Mouse (Mus musculus) T-helper 1 cell (primary cell): Measurements from ENCODE around the gene Ralgps2.

Source experiments
- in situ Hi-C: fragments of 300-600 bp; cut with MboI, MseI; formaldehyde crosslinking; loops from one replicate; pipeline ENCODE4 v1.15.1; 2025; ENCODE audit warnings: high pct_unique_total_duplicates

Ralgps2 gene

DNA sequence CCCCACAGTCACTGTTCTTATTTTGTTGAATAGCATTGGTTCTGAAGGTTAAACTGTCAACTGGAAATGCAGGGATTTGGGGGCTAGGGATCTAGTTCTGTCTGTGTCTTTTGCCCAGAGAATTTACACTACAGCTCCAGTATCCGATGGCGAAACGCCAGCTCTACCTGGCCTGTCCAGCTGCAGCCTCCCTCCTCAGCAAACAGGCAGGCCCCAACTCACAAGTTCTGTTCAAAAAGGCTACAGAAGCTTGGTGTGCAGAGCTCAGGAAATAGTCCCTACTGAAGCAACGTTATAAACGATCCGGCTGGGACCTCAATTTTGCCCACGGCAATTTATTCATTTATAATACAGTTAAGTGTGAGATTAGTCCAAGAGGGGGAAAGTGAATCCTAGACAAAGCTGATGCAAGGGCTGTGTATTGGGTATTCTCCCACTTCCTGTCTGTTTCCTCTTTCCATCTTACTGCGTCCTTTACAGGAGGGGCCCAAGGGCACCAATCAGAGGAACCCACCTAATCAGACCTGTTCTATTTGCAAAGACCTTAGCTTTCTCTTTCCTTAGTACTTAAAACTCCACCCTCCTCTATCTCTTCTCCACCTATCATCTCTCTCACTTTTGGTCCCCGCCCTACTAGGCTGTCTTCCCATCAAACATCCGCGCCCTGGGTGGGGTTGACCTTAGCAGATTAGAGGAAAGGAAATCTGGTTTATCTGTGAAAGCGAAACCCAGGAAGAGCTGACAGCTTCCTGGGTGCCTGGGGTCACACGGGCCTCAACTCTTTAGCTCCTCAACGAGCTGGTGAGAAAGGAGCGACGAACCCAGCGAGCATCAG, 16.7 kb upstream of the Ralgps2 start:
- in situ Hi-C loops, result no loop called here

DNA sequence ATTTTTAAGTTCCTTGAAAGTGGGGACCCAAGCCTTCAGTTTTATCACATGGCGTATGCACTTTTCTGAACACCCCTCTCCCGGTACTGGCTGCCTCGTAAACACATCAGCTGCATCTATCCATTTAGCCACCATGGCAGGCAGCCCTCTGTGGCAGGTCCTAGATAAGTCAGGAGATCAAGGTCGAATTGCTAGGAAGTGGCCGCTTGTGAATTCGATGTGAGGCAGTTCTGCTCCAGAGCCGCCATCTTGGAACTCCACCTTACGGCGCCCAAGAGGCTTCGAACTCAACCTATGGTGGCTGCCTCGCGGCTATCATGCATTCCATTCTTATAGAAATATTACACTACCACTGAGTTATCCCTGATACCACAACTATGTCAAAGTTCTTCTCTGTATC, 14.8 kb upstream of the Ralgps2 start:
- in situ Hi-C loops, result no loop called here

DNA sequence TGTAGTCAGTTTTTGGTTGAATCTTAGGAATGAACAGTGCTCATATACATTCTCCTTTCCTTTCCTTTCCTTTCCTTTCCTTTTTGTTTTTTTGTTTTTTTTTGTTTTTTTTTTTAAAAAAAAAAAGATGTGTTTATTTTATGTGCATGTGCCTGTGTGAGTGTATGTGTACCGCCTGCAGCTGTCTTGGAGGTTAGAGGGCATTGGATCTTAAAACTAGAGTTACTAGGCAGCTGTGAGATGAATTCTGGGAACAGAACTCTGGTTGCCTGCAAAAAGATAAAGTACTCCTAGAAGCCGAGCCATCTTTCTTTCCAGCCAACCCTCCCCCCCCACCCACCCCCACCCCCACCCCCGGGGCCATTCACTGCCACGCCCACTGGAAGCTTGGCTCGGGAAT, 10.9 kb upstream of the Ralgps2 start:
- in situ Hi-C loops, result no loop called here

DNA sequence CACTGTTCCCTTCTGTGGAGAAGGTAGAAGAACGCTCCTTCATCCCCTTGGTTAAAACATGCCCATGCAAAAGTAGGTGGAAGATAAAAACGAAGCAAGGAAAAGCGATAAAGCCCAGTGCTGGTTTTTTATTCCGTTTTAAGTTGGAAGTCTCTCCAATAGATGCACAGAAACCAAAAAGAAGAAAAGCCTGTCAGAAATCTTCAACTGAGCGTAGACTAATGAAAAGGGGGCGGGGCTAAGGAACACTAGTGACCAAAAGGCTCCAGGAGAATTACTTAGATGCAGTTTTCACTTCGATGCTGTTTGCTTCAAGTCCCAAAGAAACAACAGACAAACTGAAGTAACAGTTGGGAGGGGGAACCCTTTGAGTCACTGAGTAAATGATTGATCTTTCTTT, 1.2 kb upstream of the Ralgps2 start:
- in situ Hi-C loops, result no loop called here

DNA sequence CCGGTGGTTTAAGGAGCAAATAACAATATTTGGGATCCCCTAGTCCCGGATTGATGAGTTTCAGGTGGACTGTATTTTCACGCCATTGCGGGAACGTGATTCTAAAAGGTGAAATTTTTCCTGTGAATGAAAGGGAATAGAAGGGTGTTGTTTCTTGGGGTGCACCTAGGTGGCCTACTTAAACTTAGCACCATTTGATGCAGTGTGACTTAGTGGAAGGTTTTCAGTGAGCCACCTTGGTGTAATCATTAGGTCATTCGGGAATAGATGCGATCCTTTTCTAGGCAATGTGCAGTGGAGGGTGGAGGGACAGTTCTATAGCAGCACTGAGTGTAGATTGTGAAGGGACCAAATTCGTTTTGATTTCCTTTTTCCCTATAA, 706 bp upstream of the Ralgps2 start:
- in situ Hi-C loops, result no loop called here

DNA sequence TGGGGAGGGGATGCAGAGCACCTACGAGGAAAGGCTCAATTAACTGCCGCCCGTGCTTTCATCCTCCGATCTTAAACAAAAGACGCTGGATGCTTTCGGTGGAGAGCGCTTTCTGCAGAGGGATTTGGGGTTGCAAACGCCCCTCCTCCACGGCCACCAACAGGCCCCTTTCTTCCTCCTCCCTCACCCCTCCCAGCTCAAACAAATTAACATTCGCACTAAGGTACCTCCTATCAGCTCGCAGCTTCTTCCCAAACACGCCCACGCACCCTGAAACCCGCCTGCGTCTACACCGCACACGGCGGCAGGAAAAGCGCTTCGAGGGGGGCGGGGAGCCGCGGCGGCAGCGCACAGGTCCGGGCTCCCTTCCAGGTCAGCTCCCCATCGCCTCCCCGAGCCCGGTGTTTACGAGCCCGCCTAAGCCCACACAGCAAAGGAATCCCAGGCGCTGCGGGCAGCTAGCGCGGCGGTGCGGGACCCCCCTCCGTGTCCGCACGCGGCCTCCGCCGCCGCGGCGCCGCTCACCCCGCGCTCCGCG, 652 bp downstream of the Ralgps2 start:
- in situ Hi-C loops, result no loop called here

DNA sequence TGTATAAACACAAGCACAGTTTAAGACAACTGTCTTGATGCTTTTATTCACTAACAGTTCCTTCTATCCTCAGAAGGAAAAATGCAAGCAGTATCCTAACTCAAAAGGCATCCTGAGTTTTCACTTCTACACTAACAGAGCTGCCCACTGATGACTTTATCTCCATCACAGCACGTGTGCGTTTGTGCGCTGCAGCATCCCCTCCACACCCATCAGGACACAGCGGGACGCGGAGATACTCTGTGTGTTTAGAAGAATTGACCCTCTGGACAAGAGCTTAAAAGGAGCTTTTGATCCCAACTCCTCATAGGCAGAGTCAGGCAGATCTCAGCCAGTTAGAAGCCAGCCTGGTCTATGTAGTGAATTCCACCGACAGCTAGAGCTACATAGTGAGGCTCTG, 2.0 kb downstream of the Ralgps2 start:
- in situ Hi-C loops, result no loop called here

DNA sequence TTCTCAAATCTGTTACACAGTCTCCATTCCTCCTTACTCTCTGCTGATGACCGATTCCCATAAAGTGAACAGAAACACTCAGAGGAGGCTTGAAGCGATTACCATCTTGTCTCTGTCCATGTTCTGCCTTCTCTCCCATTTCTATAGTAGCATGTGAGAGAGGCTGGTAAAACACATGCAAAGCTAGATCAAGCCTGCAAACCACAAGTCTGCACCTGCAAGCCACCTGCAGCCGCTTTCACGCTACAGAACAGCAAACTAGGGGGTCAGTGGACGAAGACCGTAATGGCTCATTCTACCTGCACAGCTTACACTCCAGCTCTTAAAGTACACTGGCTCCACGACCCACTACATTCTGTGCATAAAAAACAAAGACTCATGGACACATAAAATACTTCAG, 5.7 kb downstream of the Ralgps2 start:
- in situ Hi-C loops, result no loop called here

DNA sequence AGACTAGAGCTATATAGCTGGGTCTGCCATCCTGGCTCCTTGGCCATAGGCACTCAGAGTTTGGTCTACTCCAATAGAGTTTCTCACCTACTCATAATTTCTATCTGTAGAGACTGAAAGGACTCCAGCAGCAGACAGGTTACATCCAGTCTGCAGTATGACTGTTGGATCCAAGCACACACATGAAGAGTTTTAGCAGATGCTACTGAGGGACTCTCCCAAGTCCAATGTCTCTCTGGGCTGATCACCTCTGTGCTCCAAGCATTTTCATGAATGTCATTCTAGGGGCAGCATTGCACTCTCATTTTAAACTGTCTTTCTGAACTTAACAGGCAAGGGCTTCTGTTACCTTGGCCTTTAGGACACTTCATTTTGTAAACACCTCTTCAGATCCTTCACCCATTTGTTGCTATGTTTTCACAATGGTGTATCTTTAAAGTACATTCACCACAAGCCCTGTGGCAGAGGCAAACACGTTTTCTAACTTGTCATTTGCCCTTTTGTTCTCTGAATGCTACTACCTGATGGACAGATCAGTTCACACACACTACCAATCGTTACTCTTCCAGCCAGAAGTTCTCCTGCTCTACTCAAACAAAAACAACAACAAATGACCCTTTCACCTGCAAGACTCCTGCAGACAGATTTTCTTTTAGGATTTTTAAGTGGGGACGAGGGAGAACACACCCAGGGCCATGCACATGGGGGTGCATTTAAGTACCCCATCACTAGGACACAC, 7.2 kb downstream of the Ralgps2 start:
- in situ Hi-C loops, result no loop called here

DNA sequence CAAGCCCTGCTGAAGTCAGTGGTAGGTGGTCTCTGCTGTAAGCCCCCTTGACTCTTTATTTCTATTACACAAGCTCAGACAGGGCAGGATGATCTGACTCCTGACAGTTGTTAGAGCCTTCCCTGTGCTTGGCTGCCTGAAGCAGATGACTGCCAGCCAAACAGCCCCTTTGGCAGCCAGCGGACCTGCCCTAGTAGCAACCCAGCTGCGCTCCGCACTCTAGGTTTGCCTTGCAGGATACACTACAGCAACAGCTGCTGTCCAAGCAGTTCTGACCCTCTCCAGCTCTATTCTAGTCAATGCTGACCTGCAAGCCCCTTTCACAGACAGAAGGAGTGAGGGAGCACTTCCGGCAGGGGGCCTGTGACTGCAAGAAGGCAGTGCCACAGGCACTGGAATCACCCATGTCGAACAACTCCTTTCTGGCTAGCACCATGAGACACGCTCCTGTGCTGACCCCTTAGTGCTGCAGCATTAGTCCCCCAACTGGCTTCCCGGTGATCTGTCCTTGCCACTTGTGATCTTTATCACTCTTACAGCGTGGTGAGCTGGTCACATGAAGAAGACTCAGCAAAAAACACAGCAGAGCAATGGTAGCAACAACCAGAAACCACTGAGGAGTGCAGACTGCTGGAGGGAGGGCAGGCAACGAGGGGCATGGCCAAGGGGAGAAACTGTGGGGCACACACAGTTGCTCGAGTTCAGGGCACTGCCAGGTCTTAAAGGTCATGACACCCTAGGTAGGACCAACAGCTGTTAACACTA, 8.1 kb downstream of the Ralgps2 start:
- in situ Hi-C loops, result no loop called here

DNA sequence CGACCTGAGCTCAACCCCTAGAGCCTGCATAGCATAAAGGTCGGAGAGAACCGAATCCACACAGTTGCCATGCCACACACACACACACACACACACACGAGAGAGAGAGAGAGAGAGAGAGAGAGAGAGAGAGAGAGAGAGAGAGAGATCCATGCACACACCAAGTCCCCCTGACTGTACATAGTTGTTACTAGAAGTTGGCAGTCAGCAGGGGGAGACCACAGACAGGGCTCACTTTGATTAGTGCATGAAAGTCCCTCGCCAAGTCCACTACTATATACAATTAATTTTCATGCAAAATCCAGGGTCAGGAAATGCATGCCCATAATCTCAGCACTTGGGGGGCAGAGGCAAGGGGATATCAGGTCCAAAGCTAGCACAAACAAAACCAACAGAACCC, 9.2 kb downstream of the Ralgps2 start:
- in situ Hi-C loops, result no loop called here

DNA sequence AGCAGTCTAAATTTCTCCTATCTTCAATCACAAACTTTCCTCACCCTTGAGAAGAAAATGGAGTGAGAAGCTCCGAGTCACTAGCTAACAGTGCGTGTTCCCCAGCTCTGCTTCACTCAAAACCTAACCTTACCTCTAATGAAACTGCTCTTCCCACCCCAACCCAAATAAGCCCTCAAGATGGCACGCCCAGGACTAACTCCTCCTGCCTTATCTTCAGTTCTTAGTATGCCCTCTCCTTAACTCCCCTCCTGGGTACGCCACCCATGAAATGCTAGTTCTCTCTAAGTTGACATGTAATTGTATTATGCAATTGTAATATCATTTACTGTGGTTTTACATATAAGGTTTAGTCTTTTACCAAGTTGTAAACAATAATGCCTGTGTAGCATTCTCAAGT, 11.2 kb downstream of the Ralgps2 start:
- in situ Hi-C loops, result no loop called here

DNA sequence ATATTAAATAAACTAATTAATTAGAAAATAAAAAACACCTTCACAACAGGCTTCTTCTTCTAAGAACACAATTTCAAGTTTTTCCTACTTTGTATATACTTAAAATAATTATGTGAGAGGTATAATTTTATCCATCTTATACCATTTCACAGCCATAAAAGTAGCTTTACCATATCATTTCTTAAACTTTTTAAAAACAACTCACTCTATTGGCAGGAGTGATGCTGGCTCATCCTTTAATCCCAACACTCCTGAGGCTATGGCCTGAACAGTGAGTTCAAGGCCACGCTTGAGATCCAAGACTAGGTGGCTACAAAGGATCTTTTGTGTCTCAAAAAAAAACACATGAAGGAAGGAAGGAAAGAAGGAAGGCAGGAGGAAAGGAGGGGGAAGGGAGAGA, 15.9 kb downstream of the Ralgps2 start:
- in situ Hi-C loops, result no loop called here

DNA sequence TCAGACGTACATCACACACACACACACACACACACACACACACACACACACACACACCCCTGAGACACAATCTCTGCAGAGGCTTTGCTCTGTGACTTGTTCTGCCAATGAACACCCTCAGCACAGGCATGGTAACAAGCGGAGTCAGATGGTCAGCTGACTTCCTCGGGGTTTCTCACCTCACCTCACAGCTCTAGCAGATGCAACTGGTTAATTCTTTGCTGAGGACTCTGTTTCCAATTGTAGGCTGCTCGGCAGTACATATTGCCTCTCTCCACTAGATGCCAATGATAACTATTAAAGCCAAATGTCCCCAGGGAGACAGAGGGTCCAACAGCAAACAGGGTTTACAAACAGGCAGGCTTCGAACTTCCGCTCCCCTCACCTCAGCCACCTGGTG, 16.5 kb downstream of the Ralgps2 start:
- in situ Hi-C loops, result no loop called here

DNA sequence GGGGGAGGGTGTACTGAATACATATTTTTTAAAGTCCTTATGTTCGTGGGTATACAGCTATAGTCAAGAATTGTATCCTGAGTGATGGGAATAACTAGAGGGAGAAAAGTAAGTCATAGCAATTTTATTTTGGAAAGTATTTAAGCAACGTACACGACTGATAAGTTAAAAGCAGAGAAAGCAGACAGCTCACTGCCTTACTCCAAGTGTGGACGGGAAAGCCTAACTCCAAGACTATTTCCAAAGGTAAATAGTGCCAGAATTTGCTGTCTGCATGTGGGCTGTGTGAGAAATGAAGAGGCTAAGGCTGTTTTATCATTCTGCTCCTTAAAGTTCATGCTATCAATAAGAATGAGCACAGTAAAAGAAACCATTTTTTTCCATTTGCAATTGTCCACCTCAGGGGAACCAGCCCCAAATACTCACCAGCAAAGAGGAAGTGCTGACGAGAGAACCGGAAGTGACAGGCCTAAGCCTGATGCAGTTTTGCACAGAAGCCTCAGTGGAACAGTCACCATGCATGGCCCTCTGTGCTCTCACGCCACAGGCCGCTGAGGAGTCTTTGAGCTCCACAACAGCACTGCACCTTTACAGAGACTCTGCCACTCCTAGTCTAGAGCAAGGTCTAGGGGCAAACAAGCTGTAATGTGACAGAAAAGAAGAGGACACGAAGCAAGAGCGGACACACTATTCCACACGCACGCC, 18.0 kb downstream of the Ralgps2 start:
- in situ Hi-C loops, result no loop called here

DNA sequence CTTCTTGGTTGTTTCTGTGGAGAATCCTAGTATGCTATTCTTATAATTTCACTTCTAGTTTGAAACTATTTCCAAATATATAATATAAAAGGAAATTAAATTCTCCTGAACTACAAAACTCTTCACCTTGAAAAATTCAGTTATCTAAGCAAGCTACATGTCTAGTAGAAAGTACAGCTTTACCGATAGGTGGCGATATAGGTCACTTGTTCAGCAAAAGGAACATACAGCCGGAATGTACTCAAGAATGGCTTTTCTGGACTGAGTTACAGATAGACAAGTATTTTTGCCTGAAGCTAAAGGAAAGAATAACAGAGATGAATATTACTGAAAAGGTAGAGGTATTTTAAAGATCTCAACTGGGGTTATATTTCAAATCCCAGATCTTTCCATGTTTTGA, 22.0 kb downstream of the Ralgps2 start:
- in situ Hi-C loops, result loop anchor here (5.0 to 10.0 kb wide), 2 partner anchors 160 to 1853 kb away; no protein-coding TSS in a partner anchor

DNA sequence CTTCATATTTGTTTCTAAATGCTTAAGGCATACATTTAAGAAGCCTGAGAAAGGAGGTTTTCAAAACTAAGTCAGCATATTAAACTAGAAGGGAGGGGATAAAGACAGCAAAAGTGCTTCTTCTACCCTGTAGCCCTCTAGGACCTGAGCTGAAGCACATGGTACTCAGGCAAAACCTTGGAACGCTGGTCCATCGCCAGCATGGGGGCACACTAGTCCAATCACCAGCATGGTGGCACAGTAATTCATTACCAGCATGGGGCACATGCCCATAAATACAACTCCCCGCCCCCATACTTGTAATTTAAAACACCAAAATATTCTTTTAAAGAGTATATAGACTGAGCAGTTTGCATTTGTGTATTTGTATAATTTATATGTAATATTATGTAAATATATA, 23.1 kb downstream of the Ralgps2 start:
- in situ Hi-C loops, result loop anchor here (5.0 to 10.0 kb wide), 2 partner anchors 161 to 1852 kb away; no protein-coding TSS in a partner anchor

DNA sequence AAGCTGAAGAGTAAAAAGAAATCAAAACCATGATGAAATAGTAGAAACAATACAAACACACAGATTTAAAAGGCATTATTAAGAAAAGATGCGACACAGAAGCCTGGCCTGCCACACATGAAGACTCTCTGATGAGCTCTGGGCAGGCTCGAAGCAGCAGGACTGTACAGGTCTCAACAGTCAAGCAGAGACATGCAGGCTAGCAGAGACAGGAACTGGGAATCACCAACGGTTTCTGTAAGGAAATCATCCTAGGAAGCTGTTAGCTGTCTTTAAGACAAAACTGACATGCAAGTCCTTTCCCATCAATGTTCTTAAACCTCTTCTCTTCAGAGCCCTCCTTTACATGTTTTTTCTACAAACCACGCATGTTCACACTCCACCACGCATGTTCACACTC, 24.5 kb downstream of the Ralgps2 start:
- in situ Hi-C loops, result loop anchor here (5.0 to 10.0 kb wide), 2 partner anchors 162 to 1850 kb away; no protein-coding TSS in a partner anchor

DNA sequence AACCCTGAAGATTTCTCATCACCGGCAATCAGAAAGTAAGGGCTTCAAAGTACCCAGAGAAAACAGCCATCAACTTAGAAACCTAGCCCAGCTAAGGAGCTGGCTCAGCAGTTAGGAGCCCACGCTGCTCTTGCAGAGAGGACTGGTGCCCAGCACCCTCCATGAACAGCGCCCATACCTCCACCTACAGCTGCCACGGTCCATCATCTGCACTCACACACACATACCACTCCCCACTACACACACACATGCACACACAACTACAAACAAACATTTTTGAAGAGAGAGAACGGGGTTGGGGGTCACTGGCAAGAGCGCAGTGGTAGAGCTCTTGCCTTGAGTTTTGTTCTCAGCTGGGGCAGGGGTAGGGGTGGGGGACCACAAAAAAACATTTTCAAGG, 26.2 kb downstream of the Ralgps2 start:
- in situ Hi-C loops, result loop anchor here (10.0 kb wide), 1 partner anchor 1848 kb away; no protein-coding TSS in a partner anchor

DNA sequence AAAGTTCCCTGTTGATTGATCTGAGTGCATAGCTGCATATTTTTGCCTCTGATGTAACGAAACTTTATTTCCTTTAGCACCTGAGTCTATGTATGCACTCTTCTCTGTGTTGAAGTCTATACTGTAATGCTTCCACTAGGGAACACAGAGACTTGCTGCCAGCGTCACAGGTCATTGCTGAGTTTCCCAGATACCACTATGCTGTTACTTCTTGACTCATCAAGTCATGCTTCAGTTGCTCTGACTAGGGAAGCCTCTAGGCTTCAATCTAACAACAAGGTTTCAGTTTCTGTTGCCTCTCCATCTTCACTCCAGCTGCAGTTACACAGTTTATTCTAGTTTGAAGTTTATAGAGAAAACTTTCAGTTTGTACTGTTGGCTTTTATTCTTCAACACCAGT, 28.5 kb downstream of the Ralgps2 start:
- in situ Hi-C loops, result loop anchor here (10.0 kb wide), 1 partner anchor 1846 kb away; no protein-coding TSS in a partner anchor

DNA sequence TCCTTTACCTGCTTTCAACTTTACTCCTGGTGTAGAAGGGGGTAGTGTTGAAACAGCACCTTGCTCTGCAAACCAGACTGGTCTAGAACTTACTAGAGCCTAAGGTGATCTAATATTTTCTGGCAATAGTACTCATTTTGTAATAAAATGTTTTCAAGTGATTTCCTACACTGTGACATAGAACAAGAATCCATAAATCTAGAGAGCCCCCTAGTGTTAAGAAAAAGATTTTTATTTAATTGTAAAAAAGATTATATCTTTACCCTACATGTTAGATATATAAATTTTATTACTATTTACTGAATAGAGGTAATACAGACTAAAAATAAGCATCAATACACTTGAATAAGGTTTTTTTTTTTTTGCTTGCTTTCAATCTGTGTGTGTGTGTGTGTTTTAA, 29.6 kb downstream of the Ralgps2 start:
- in situ Hi-C loops, result loop anchor here (5.0 to 10.0 kb wide), 2 partner anchors 168 to 1845 kb away; no protein-coding TSS in a partner anchor
